Mouse (Mus musculus): ENCODE measurements around the gene Ptchd4. TPM values are rescaled to one million over a fixed set of nuclear protein-coding genes. Genes with fewer than 3 reads are reported as not detected.

Ptchd4 gene
- polyA plus RNA-seq, 1 experiment from 2014 or later = not detected

DNA sequence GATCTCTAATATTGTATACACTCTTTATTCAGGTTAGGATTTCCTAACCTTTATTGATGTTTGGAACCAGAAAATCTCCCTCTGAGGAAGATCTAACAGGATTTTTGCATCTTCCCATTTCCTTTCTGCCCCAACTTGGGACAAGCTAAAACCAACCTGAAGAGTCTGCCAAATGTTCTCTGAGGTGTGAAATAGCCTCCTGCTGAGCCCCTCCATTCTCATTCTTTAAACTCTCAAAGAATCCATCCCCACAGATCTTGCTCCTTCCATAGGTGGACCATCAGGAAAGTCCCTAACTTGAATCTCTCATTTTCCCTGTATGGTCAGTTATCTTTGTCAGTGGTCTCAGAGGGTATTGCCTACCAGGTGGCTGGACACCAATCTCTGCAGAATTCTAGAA is 20.0 kb downstream of the Ptchd4 start:
- no peaks in the 10 kb centered on the region for H3K27me3 ChIP-seq (replicated peaks; ENCODE audit: insufficient read depth, low read length)
- ATAC-seq = no peak

DNA sequence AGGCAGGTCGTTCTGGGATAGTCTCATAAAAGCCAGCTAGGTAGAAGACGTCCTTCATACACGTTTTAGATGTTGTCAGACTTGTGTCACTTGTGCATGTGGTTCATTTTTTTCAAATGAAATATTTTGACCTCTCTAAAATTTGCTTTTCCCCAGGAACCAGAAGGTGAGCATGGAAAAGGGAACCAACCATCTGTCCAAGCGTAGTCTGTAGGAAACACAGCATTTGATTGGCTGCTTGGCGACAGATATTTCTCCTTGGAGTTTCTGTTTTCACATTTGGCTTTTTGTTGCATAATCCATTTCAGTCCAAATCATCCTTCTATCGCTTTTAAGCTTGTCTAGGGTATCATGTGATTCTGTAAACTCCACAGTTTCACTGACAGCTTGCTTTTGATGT is 20.8 kb downstream of the Ptchd4 start:
- Histone ChIP-seq H3K9ac (replicated peaks; ENCODE audit: low read depth) (no peak overlapping the region), H3K4me1 (ENCODE audit: insufficient read depth, low read depth, low read length) (no peaks in the 10 kb centered on the region), H3K4me2 (replicated peaks; ENCODE audit: low read depth, low read length) (no peak overlapping the region), H3K36me3 (ENCODE audit: insufficient read depth, low read length) (no peaks in the 10 kb centered on the region), H3K4me3 (ENCODE audit: low read depth, low read length) (no peak overlapping the region), H3K9me3 (ENCODE audit: low read length) (no peaks in the 10 kb centered on the region), H3K27ac (ENCODE audit: low read length) (no peak overlapping the region), H3K27me3 (replicated peaks; ENCODE audit: insufficient read depth, low read length) (no peaks in the 10 kb centered on the region)
- 68% methylated on average over 6 of the region's 6 CpGs for WGBS
- no peak for TF ChIP-seq EP300 (IDR thresholded peaks at IDR 0.05)
- no peak for TF ChIP-seq CTCF (IDR thresholded peaks at IDR 0.05)
- DNase-seq (ENCODE audit: low spot score) = no peak
- no peak for ATAC-seq

More for the DNA sequence above, 20.0 kb downstream of the Ptchd4 start:
- TF ChIP-seq EP300 (IDR thresholded peaks at IDR 0.05) = no peak
- TF ChIP-seq CTCF (IDR thresholded peaks at IDR 0.05) = no peak
- Histone ChIP-seq H3K27ac (ENCODE audit: low read length) (no peak overlapping the region), H3K4me2 (replicated peaks; ENCODE audit: low read depth, low read length) (no peak overlapping the region), H3K4me1 (ENCODE audit: insufficient read depth, low read depth, low read length) (no peaks in the 10 kb centered on the region), H3K4me3 (ENCODE audit: low read depth, low read length) (no peak overlapping the region), H3K36me3 (ENCODE audit: insufficient read depth, low read length) (no peaks in the 10 kb centered on the region), H3K9ac (replicated peaks; ENCODE audit: low read depth) (no peak overlapping the region), H3K9me3 (ENCODE audit: low read length) (no peaks in the 10 kb centered on the region)
- no peak for DNase-seq (ENCODE audit: low spot score)

DNA sequence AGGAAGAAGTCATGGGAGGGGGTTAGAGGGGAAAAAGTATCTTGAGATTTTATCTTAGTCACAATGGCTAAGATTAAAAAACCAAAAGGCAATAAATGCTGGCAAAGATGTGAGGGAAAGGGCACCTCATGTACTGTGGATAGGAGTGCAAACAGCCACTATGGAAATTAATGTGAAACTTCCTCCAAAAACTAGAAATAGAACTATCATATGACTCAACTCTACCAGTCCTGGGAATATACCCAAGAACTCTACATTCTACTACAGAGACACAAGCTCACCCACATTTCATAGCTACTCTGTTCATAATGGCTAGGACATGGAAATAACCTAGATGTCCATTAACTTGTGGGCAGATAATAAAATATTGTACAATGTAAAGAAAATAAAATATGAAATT is 30.3 kb downstream of the Ptchd4 start:
- DNase-seq (ENCODE audit: low spot score) = no peak
- Histone ChIP-seq H3K4me1 (ENCODE audit: insufficient read depth, low read depth, low read length) (no peaks in the 10 kb centered on the region), H3K27me3 (replicated peaks; ENCODE audit: insufficient read depth, low read length) (no peaks in the 10 kb centered on the region), H3K9me3 (ENCODE audit: low read length) (no peaks in the 10 kb centered on the region), H3K9ac (replicated peaks; ENCODE audit: low read depth) (no peak overlapping the region), H3K27ac (ENCODE audit: low read length) (no peak overlapping the region), H3K4me2 (replicated peaks; ENCODE audit: low read depth, low read length) (no peak overlapping the region), H3K4me3 (ENCODE audit: low read depth, low read length) (no peak overlapping the region), H3K36me3 (ENCODE audit: insufficient read depth, low read length) (no peaks in the 10 kb centered on the region)
- no peak for ATAC-seq
- no peak for TF ChIP-seq EP300 (IDR thresholded peaks at IDR 0.05)
- TF ChIP-seq CTCF (IDR thresholded peaks at IDR 0.05) = no peak

DNA sequence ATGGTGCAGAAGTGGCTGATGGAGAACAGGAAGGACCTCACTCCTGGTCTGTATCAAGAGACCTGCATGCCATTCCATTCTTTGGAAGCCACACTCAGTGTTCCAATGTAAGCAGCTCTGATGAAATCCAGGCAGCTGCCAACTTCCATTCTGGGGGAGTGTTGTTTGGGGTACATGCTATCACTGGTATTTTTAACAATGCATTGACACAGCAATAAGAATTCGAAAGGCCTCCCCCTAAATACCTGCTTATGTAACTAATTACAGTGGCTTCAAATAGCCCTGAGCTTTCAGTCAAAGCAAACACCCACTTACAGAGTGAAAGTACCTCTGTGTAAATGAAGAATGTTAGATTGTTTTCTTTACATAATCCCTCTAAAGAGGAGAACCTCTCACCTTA is 42.7 kb downstream of the Ptchd4 start:
- H3K27ac ChIP-seq (ENCODE audit: low read length) = no peak overlapping the region
- H3K9ac ChIP-seq (replicated peaks; ENCODE audit: low read depth) = no peak overlapping the region
- TF ChIP-seq CTCF (IDR thresholded peaks at IDR 0.05) (no peak), EP300 (IDR thresholded peaks at IDR 0.05) (no peak)
- WGBS = 45% methylated on average over 1 of the region's 1 CpGs
- no peak overlapping the region for H3K4me3 ChIP-seq (ENCODE audit: low read depth, low read length)
- H3K9me3 ChIP-seq (ENCODE audit: low read length) = no peaks in the 10 kb centered on the region
- ATAC-seq = no peak
- no peaks in the 10 kb centered on the region for H3K36me3 ChIP-seq (ENCODE audit: insufficient read depth, low read length)
- no peaks in the 10 kb centered on the region for H3K27me3 ChIP-seq (replicated peaks; ENCODE audit: insufficient read depth, low read length)
- H3K4me1 ChIP-seq (ENCODE audit: insufficient read depth, low read depth, low read length) = no peaks in the 10 kb centered on the region
- no peak overlapping the region for H3K4me2 ChIP-seq (replicated peaks; ENCODE audit: low read depth, low read length)
- no peak for DNase-seq (ENCODE audit: low spot score)

GRCm38 (mm10) chr17:42363085-42363710 is 47.5 kb downstream of the Ptchd4 start:
- Histone ChIP-seq H3K9ac (replicated peaks; ENCODE audit: low read depth) (no peak overlapping the region), H3K36me3 (ENCODE audit: insufficient read depth, low read length) (no peaks in the 10 kb centered on the region), H3K9me3 (ENCODE audit: low read length) (no peaks in the 10 kb centered on the region), H3K27ac (ENCODE audit: low read length) (no peak overlapping the region), H3K4me1 (ENCODE audit: insufficient read depth, low read depth, low read length) (no peaks in the 10 kb centered on the region), H3K4me2 (replicated peaks; ENCODE audit: low read depth, low read length) (no peak overlapping the region), H3K27me3 (replicated peaks; ENCODE audit: insufficient read depth, low read length) (no peaks in the 10 kb centered on the region), H3K4me3 (ENCODE audit: low read depth, low read length) (no peak overlapping the region)
- TF ChIP-seq CTCF (IDR thresholded peaks at IDR 0.05) = no peak
- TF ChIP-seq EP300 (IDR thresholded peaks at IDR 0.05) = no peak
- ATAC-seq (no peak), DNase-seq (ENCODE audit: low spot score) (no peak)
- WGBS = 78% methylated on average over 6 of the region's 6 CpGs

- TF ChIP-seq EP300 (IDR thresholded peaks at IDR 0.05) (no peak), CTCF (IDR thresholded peaks at IDR 0.05) (no peak)
- H3K27ac ChIP-seq (ENCODE audit: low read length) = no peak overlapping the region
- H3K9me3 ChIP-seq (ENCODE audit: low read length) = no peaks in the 10 kb centered on the region
- H3K4me2 ChIP-seq (replicated peaks; ENCODE audit: low read depth, low read length) = no peak overlapping the region
- H3K4me1 ChIP-seq (ENCODE audit: insufficient read depth, low read depth, low read length) = no peaks in the 10 kb centered on the region
- 30% methylated on average over 1 of the region's 1 CpGs for WGBS
- DNase-seq (ENCODE audit: low spot score) (no peak), ATAC-seq (no peak)
- H3K36me3 ChIP-seq (ENCODE audit: insufficient read depth, low read length) = no peaks in the 10 kb centered on the region
- H3K4me3 ChIP-seq (ENCODE audit: low read depth, low read length) = no peak overlapping the region
- H3K27me3 ChIP-seq (replicated peaks; ENCODE audit: insufficient read depth, low read length) = no peaks in the 10 kb centered on the region
- H3K9ac ChIP-seq (replicated peaks; ENCODE audit: low read depth) = no peak overlapping the region
Measured at GRCm38 (mm10) chr17:42364716-42365115, 49.0 kb downstream of the Ptchd4 start.

- TF ChIP-seq EP300 (IDR thresholded peaks at IDR 0.05) (no peak), CTCF (IDR thresholded peaks at IDR 0.05) (no peak)
- no peaks in the 10 kb centered on the region for H3K36me3 ChIP-seq (ENCODE audit: insufficient read depth, low read length)
- no peaks in the 10 kb centered on the region for H3K9me3 ChIP-seq (ENCODE audit: low read length)
- H3K4me3 ChIP-seq (ENCODE audit: low read depth, low read length) = no peak overlapping the region
- H3K4me1 ChIP-seq (ENCODE audit: insufficient read depth, low read depth, low read length) = no peaks in the 10 kb centered on the region
- ATAC-seq (no peak), DNase-seq (ENCODE audit: low spot score) (no peak)
- H3K9ac ChIP-seq (replicated peaks; ENCODE audit: low read depth) = no peak overlapping the region
- H3K4me2 ChIP-seq (replicated peaks; ENCODE audit: low read depth, low read length) = no peak overlapping the region
- 84% methylated on average over 4 of the region's 4 CpGs for WGBS
- H3K27me3 ChIP-seq (replicated peaks; ENCODE audit: insufficient read depth, low read length) = no peaks in the 10 kb centered on the region
- H3K27ac ChIP-seq (ENCODE audit: low read length) = no peak overlapping the region
Measured at GRCm38 (mm10) chr17:42374881-42375280, 59.1 kb downstream of the Ptchd4 start.
